Mouse (Mus musculus) lung, embryonic 14.5 days (tissue): Measurements from ENCODE around the gene Olfr412. TPM values are rescaled to one million over a fixed set of nuclear protein-coding genes. Genes with fewer than 3 reads are reported as not detected.

Source experiments
- ATAC-seq: fragments of 200-750 bp; cut with Nextera tagmentation; 2 replicates; pipeline ENCODE4 v1.8.0; 2017; ENCODE audit warnings: mild to moderate bottlenecking, moderate TSS enrichment, moderate library complexity; ENCODE audit not compliant: insufficient read depth
- DNase-seq: peaks from one replicate; pipeline ENCODE4 v3.0.0-alpha.2; 2015
- H3K27ac ChIP-seq: fragments of 300-500 bp; sonication (generic); 2 replicates; pipeline ENCODE4 v1.5.1; 2014; ENCODE audit warnings: low read depth, mild to moderate bottlenecking, moderate library complexity
- H3K27me3 ChIP-seq: fragments of 300-500 bp; sonication (generic); 2 replicates; pipeline ENCODE4 v1.6.1; 2014; ENCODE audit warnings: low read length, control low read depth; ENCODE audit not compliant: insufficient read depth
- H3K36me3 ChIP-seq: fragments of 300-500 bp; sonication (generic); 2 replicates; pipeline ENCODE4 v1.6.1; 2014; ENCODE audit warnings: control low read depth; ENCODE audit not compliant: insufficient read depth
- H3K4me1 ChIP-seq: fragments of 300-500 bp; sonication (generic); 2 replicates; pipeline ENCODE4 v1.6.1; 2014; ENCODE audit warnings: antibody characterized with exemption, control low read depth; ENCODE audit not compliant: insufficient read depth
- H3K4me2 ChIP-seq: fragments of 300-500 bp; sonication (generic); 2 replicates; pipeline ENCODE4 v1.6.1; 2014; ENCODE audit warnings: mild to moderate bottlenecking
- H3K4me3 ChIP-seq: fragments of 300-500 bp; sonication (generic); 2 replicates; pipeline ENCODE4 v1.5.1; 2014; ENCODE audit warnings: low read depth, low read length
- H3K9ac ChIP-seq: fragments of 300-500 bp; sonication (generic); 2 replicates; pipeline ENCODE4 v1.6.1; 2014
- H3K9me3 ChIP-seq: fragments of 300-500 bp; sonication (generic); 2 replicates; pipeline ENCODE4 v1.6.1; 2016; ENCODE audit warnings: low read depth, low read length, control low read depth
- CTCF ChIP-seq: IDR thresholded peaks from 2 replicates; pipeline ENCODE4 v1.5.1; 2016; ENCODE audit warnings: antibody characterized with exemption, low read depth
- WGBS: fragments of 180-500 bp; shearing (Covaris S2); extraction: QIAGEN DNeasy Blood & Tissue Kit; methylation state at CpG from one replicate; pipeline ENCODE4 v1.1.7; 2014; 5-methylcytosine and 5-hydroxymethylcytosine counted together
- polyA plus RNA-seq: library from polyadenylated mRNA; unstranded; fragments of >200 nt; fragmentation: Nextera tagmentation; extraction: Ambion mirVana; gene quantifications from 2 replicates; pipeline ENCODE4 v1.2.1, GENCODE M21; 2014

Olfr412 gene
- polyA plus RNA-seq, 1 experiment from 2014 or later = not detected

GRCm38 (mm10) chr11:74412462-74412861 lies 50.6 kb downstream of the Olfr412 start:
- ATAC-seq (no peak), DNase-seq (no peak)
- Histone ChIP-seq H3K4me1 (peaks cover 26% of the 10 kb centered on the region), H3K36me3 (no peaks in the 10 kb centered on the region), H3K9ac (no peak overlapping the region), H3K27me3 (no peaks in the 10 kb centered on the region), H3K9me3 (no peaks in the 10 kb centered on the region), H3K4me3 (no peak overlapping the region), H3K27ac (no peak overlapping the region), H3K4me2 (no peak overlapping the region)
- 79% methylated on average over 3 of the region's 3 CpGs for WGBS
- TF ChIP-seq CTCF = no peak

- TF ChIP-seq CTCF = no peak
- peaks cover 26% of the 10 kb centered on the region for H3K4me1 ChIP-seq
- H3K27ac ChIP-seq = no peak overlapping the region
- H3K36me3 ChIP-seq = no peaks in the 10 kb centered on the region
- H3K9me3 ChIP-seq = no peaks in the 10 kb centered on the region
- H3K4me2 ChIP-seq = no peak overlapping the region
- WGBS = 49% methylated on average over 3 of the region's 3 CpGs
- no peak overlapping the region for H3K9ac ChIP-seq
- H3K27me3 ChIP-seq = no peaks in the 10 kb centered on the region
- no peak for ATAC-seq
- DNase-seq = no peak
- no peak overlapping the region for H3K4me3 ChIP-seq
Measured at GRCm38 (mm10) chr11:74413449-74413972, 51.6 kb downstream of the Olfr412 start.

GRCm38 (mm10) chr11:74414112-74414511 lies 52.2 kb downstream of the Olfr412 start:
- WGBS = 35% methylated on average over 9 of the region's 9 CpGs
- ATAC-seq (no peak), DNase-seq (no peak)
- Histone ChIP-seq H3K9me3 (no peaks in the 10 kb centered on the region), H3K9ac (no peak overlapping the region), H3K4me3 (no peak overlapping the region), H3K4me1 (peaks cover 22% of the 10 kb centered on the region), H3K36me3 (no peaks in the 10 kb centered on the region), H3K27me3 (no peaks in the 10 kb centered on the region), H3K4me2 (no peak overlapping the region), H3K27ac (no peak overlapping the region)
- no peak for TF ChIP-seq CTCF

GRCm38 (mm10) chr11:74415736-74416135 lies 53.9 kb downstream of the Olfr412 start:
- Histone ChIP-seq H3K27me3 (no peaks in the 10 kb centered on the region), H3K4me3 (no peak overlapping the region), H3K36me3 (no peaks in the 10 kb centered on the region), H3K4me2 (no peak overlapping the region), H3K4me1 (peaks cover 5% of the 10 kb centered on the region; the same call in 1 of the 2 replicates), H3K9ac (no peak overlapping the region), H3K9me3 (no peaks in the 10 kb centered on the region), H3K27ac (no peak overlapping the region)
- WGBS = 70% methylated on average over 12 of the region's 12 CpGs
- ATAC-seq (no peak), DNase-seq (no peak)
- no peak for TF ChIP-seq CTCF

Other genes with a start within 250 kb of the Olfr412 start
- not detected in 2 replicates for gene Olfr401, start 248.4 kb upstream of the Olfr412 start, polyA plus RNA-seq
- not detected in 2 replicates for gene Olfr402, start 208.5 kb upstream of the Olfr412 start, polyA plus RNA-seq
- not detected in 2 replicates for gene Olfr403, start 175.8 kb upstream of the Olfr412 start, polyA plus RNA-seq
- not detected in 2 replicates for gene Olfr43, start 150.7 kb upstream of the Olfr412 start, polyA plus RNA-seq
- gene Olfr406, start 102.3 kb upstream of the Olfr412 start, polyA plus RNA-seq = not detected in 2 replicates
- gene Olfr59, start 78.3 kb upstream of the Olfr412 start, polyA plus RNA-seq = not detected in 2 replicates
- not detected in 2 replicates for gene Olfr410, start 24.0 kb upstream of the Olfr412 start, polyA plus RNA-seq
- not detected in 2 replicates for gene Olfr411, start 9.4 kb upstream of the Olfr412 start, polyA plus RNA-seq
- 2.3 and 2.6 TPM in 2 replicates for gene Rap1gap2, start 248.8 kb downstream of the Olfr412 start, polyA plus RNA-seq